Mouse (Mus musculus): ENCODE measurements around the gene Nod1.

GRCm38 (mm10) chr6:54965234-54965633, 7.2 kb downstream of the Nod1 start:
- no peak for TF ChIP-seq GATA1 (IDR thresholded peaks at IDR 0.05; ENCODE audit: borderline replicate concordance, low read length)
- no peak for TF ChIP-seq FLI1 (IDR thresholded peaks at IDR 0.05; ENCODE audit: low read length)

Data from megakaryocyte, embryonic 14.5 days (primary cell).